In the genomic region with DNA sequence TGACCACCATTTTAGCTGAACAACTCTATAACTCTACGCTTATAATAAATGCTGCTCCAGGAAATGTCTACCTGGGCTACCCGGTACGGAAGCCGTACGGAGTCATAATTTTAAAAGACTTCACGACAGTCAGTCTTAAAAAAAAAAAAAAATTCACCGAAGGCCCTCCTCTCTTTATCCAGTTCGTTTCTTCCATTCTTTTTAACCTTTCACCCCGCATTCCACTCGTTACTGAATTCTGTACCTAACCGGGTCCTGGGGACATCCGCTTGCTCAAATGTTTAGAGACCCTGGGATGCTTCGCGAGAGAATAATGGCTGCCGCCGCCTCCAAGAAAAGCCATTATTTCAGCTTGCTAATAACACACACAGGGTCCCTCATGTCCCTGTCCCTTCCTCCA, we compare ENCODE assay signal across 8 mouse cellular contexts. TPM values are rescaled to one million over a fixed set of nuclear protein-coding genes. Genes with fewer than 3 reads are reported as not detected.
DNase-seq lines count a peak whose midpoint lies in the region; ATAC-seq lines count a peak whose summit lies in the region.

No protein-coding gene starts in this region.

- H3K9ac ChIP-seq in stomach, embryonic 14.5 days (replicated peaks; ENCODE audit: low read depth, low read length) = 0 out of 2 replicates have a peak overlapping the region, but pooled peaks have one; percentile 6

- 0 out of 2 replicates have a peak, but pooled peaks have one; percentile 22 for ATAC-seq in cerebellum, adult (ENCODE audit: insufficient number of reproducible peaks, low FRiP score, low TSS enrichment)
- peak; percentile 38; the same call in 1 of the 2 replicates for ATAC-seq in megakaryocyte, adult 5-6 weeks (ENCODE audit: poor library complexity, severe bottlenecking)
- ATAC-seq in stomach, embryonic 14.5 days (ENCODE audit: insufficient number of reproducible peaks, insufficient read depth, low FRiP score, low read depth) = no peak

- H3K9me3 ChIP-seq in stomach, embryonic 14.5 days (ENCODE audit: control insufficient read depth, low read depth, low read length) = no peaks in the 10 kb centered on the region

- peak overlapping the region; percentile 35 for H3K4me3 ChIP-seq in stomach, embryonic 14.5 days (ENCODE audit: low read depth, low read length)

- H3K27me3 ChIP-seq in stomach, embryonic 14.5 days (ENCODE audit: control insufficient read depth, insufficient read depth, low read length) = no peaks in the 10 kb centered on the region

- H3K4me2 ChIP-seq in stomach, embryonic 14.5 days (replicated peaks; ENCODE audit: low read depth, low read length) = peak overlapping the region; percentile 41

- H3K4me1 ChIP-seq in stomach, embryonic 14.5 days (ENCODE audit: control insufficient read depth, insufficient read depth, low read length) = no peaks in the 10 kb centered on the region

- WGBS in stomach, embryonic 14.5 days = 23% methylated on average over 16 of the region's 16 CpGs

- peak overlapping the region; percentile 10; the same call in 1 of the 2 replicates for H3K27ac ChIP-seq in stomach, embryonic 14.5 days (ENCODE audit: low read length)

- H3K36me3 ChIP-seq in stomach, embryonic 14.5 days (ENCODE audit: control insufficient read depth, insufficient read depth, low read length) = no peaks in the 10 kb centered on the region

- no peak for DNase-seq in cerebellum, postnatal 4 days (ENCODE audit: low spot score in 2 of 2)
- DNase-seq in urinary bladder, adult 2 months (ENCODE audit: low spot score) = peak; percentile 23
- no peak for DNase-seq in urinary bladder, postnatal 4 days (ENCODE audit: low spot score in 2 of 2)
- DNase-seq in forelimb bud, embryonic 11.5 days (ENCODE audit: low read depth, low spot score) = peak; percentile 31
- peak; percentile 48 for DNase-seq in kidney, postnatal 14 days

RNA-seq across cellular contexts. Expression of a gene that starts 0.7 kb away (rescaled TPM):
- 3.9 and 4.3 TPM in 2 replicates for polyA plus RNA-seq in urinary bladder, adult 2 months (2012; rRNA removed)
- 2.1 and 2.2 TPM in 2 replicates for total RNA-seq in megakaryocyte, adult 5-6 weeks (2015)
- 2.6 and 4.1 TPM in 2 replicates for total RNA-seq in megakaryocyte, adult 5-6 weeks (2017)
- 14.0 and 14.6 TPM in 2 replicates for polyA plus RNA-seq in stomach, embryonic 14.5 days (2014; fragmentation: Nextera tagmentation; extraction: Ambion mirVana)

RNA-seq across cellular contexts. Expression of a gene that starts 36.1 kb away (rescaled TPM):
- polyA plus RNA-seq in urinary bladder, adult 2 months (2012; rRNA removed) = not detected in 2 replicates
- not detected in 2 replicates for total RNA-seq in megakaryocyte, adult 5-6 weeks (2015)
- not detected in 2 replicates for total RNA-seq in megakaryocyte, adult 5-6 weeks (2017)
- polyA plus RNA-seq in stomach, embryonic 14.5 days (2014; fragmentation: Nextera tagmentation; extraction: Ambion mirVana) = 0.10 and 0.28 TPM in 2 replicates

Comparison
In these comparisons a context has a peak if more than half of its experiments do, and no peak if none do; other contexts are left out.
1. DNase-seq: peak in urinary bladder, adult 2 months (single experiment), forelimb bud, embryonic 11.5 days (single experiment) and kidney, postnatal 14 days (single experiment); none in cerebellum, postnatal 4 days (0 of 2) and urinary bladder, postnatal 4 days (0 of 2).